Mouse (Mus musculus) bone marrow, adult 2 months (tissue): ENCODE data around the gene Il9r.

Experiments
- CTCF ChIP-seq: fragments of 200-500 bp; IDR thresholded peaks from 2 replicates; pipeline ENCODE4 v1.5.1; 2011; ENCODE audit warnings: low read length, control low read depth; ENCODE audit not compliant: control insufficient read depth, insufficient read depth
- POLR2A ChIP-seq: fragments of 200-500 bp; IDR thresholded peaks from 2 replicates; pipeline ENCODE4 v1.6.1; 2011; ENCODE audit warnings: low read depth, mild to moderate bottlenecking, control low read depth, low read length, borderline replicate concordance; ENCODE audit not compliant: control insufficient read depth

- TF ChIP-seq CTCF: no peak
- TF ChIP-seq POLR2A: no peak
These were observed 33.8 kb upstream of the Il9r start for GRCm38 (mm10) chr11:32233895-32234294.
